Mouse (Mus musculus) megakaryocyte, adult 5-6 weeks (primary cell): Measurements from ENCODE around the gene Sirpa. TPM values are rescaled to one million over a fixed set of nuclear protein-coding genes. Genes with fewer than 3 reads are reported as not detected.

ENCODE experiments used
- ATAC-seq: 2 replicates; pipeline ENCODE4 v1.8.0; 2016; ENCODE audit warnings: mild to moderate bottlenecking, inconsistent platforms; ENCODE audit not compliant: poor library complexity, severe bottlenecking
- total RNA-seq, 2 experiments: library from RNA; stranded (forward) in 1 of 2; stranded (reverse) in 1 of 2; fragments of 153-499, 151-499 nt in 1 of 2; fragments of 221-1000, 200-1000 nt in 1 of 2; gene quantifications; 2 replicates each; pipeline versions ENCODE4 v1.2.3 to v1.2.4; 2015 to 2017

Sirpa gene
- total RNA-seq, 2 experiments from 2014 or later: 290 to 325 TPM

- ATAC-seq: no peak
Observed at GRCm38 (mm10) chr2:129630978-129631660, 38.5 kb downstream of the Sirpa start.

GRCm38 (mm10) chr2:129632324-129632723, 39.7 kb downstream of the Sirpa start:
- no peak for ATAC-seq

- peak; percentile 92 for ATAC-seq
Observed at GRCm38 (mm10) chr2:129633077-129633732, 40.6 kb downstream of the Sirpa start.

- no peak for ATAC-seq
Observed at GRCm38 (mm10) chr2:129633982-129634381, 41.3 kb downstream of the Sirpa start.

GRCm38 (mm10) chr2:129652616-129653015, 60.0 kb downstream of the Sirpa start:
- ATAC-seq: no peak

DNA sequence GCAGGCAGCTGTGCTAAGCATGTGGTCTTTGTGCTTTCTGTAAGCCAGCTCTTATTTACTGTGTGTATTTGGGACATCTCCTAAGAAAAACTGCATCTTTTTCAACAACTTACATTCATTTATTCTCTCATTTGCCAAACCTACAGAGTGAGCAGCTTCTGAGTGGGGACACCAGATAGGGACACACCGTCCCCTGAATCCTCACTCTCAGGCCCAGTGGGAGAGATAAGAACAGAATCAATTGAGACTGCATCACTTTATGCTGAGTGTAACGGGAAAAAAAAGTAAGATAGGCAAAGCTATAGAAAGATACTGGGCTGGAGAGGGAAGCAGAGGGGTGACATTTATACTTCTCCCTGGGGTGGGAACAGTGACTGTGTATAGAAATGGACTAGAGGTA, 61.0 kb downstream of the Sirpa start:
- ATAC-seq: no peak

GRCm38 (mm10) chr2:129654233-129654950, 61.8 kb downstream of the Sirpa start:
- no peak for ATAC-seq

- no peak for ATAC-seq
Observed at GRCm38 (mm10) chr2:129655033-129655432, 62.4 kb downstream of the Sirpa start.

- no peak for ATAC-seq
Observed at GRCm38 (mm10) chr2:129658796-129659195, 66.2 kb downstream of the Sirpa start.

- no peak for ATAC-seq
Observed at GRCm38 (mm10) chr2:129660020-129660419, 67.4 kb downstream of the Sirpa start.

- ATAC-seq: no peak
Observed at GRCm38 (mm10) chr2:129662484-129662883, 69.8 kb downstream of the Sirpa start.

DNA sequence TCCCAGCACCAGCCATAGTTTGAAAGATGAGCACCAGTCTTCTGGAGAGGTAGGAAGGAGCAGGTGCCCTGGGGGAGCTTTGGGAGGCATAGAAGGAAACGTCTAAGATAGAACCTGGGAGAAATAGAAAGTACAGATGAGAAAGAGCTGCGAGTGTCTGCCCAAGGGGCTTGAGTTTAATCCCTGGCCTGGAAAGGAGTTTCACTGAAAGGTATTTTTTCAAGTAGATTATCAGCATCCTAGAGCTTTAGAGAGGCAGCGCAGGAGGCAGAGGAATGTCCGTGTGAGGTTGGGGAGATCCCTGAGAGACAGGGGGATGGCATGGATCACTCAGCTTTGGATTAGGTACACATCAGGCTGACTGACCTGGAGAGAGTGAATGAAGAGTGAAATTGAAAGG, 79.3 kb downstream of the Sirpa start:
- ATAC-seq: no peak

GRCm38 (mm10) chr2:129674935-129675634, 82.5 kb downstream of the Sirpa start:
- peak; percentile 100 for ATAC-seq

GRCm38 (mm10) chr2:129677664-129678063, 85.0 kb downstream of the Sirpa start:
- ATAC-seq: no peak

- ATAC-seq: no peak
Observed at GRCm38 (mm10) chr2:129679066-129679465, 86.4 kb downstream of the Sirpa start.

DNA sequence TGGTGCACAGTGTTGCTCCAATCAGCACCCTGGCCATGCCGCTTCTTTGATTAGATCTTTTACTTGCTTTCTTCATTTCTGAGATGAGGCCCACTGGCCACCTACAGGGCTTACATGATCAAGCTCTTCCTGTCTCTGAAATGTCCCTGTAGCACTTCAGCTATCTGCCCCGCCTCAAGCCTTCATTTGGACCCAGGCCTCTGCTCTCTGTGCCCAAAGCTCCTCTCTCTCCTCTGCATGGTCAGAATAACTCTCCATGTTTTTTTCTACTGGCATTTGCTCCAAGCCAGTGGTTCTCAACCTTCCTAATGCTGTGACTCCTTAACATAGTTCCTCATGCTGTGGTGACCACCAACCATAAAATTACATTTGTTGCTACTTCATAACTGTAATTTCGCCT, 87.6 kb downstream of the Sirpa start:
- ATAC-seq: no peak

Other genes with a start within 250 kb of the Sirpa start
- 25.9 and 27.7 TPM in 2 replicates for gene Il1b, start 221.7 kb upstream of the Sirpa start, total RNA-seq (2015)
- 15.8 and 16.8 TPM in 2 replicates for gene Il1b, start 221.7 kb upstream of the Sirpa start, total RNA-seq (2017)
- not detected in 2 replicates for gene F830045P16Rik, start 56.2 kb upstream of the Sirpa start, total RNA-seq (2015)
- gene F830045P16Rik, start 56.2 kb upstream of the Sirpa start, total RNA-seq (2017): not detected in 2 replicates
- not detected in 2 replicates for gene Pdyn, start 107.0 kb downstream of the Sirpa start, total RNA-seq (2015)
- not detected in 2 replicates for gene Pdyn, start 107.0 kb downstream of the Sirpa start, total RNA-seq (2017)
- gene Stk35, start 207.7 kb downstream of the Sirpa start, total RNA-seq (2015): 16.8 and 18.7 TPM in 2 replicates
- gene Stk35, start 207.7 kb downstream of the Sirpa start, total RNA-seq (2017): 6.5 and 10.9 TPM in 2 replicates